Comparison of ENCODE assay signal across 9 mouse cellular contexts in genomic region chr7:58843767-58844445, GRCm38 (mm10).
A peak's percentile ranks its signal among the peaks of the same experiment; 100 is the strongest.
DNase-seq lines count a peak whose midpoint lies in the region; ATAC-seq and TF ChIP-seq lines count a peak whose summit lies in the region.
"Had no signal": no experiment of that assay in that cellular context is flagged by ENCODE, and none has a peak within 500 bp of the region (broad histone marks: within the 10 kb centered on the region; RNA-seq: fewer than 3 reads in every experiment).

No protein-coding gene starts in this region.

- H3K27me3 ChIP-seq in embryonic facial prominence, embryonic 12.5 days, result no peaks in the 10 kb centered on the region
- H3K27me3 ChIP-seq in intestine, embryonic 16.5 days (replicated peaks; ENCODE audit: control insufficient read depth, insufficient read depth, low read length), result no peaks in the 10 kb centered on the region

- no peaks in the 10 kb centered on the region for H3K9me3 ChIP-seq in embryonic facial prominence, embryonic 12.5 days
- H3K9me3 ChIP-seq in intestine, embryonic 16.5 days (ENCODE audit: control insufficient read depth, low read length), result no peaks in the 10 kb centered on the region

- ATAC-seq in embryonic facial prominence, embryonic 12.5 days (ENCODE audit: insufficient number of reproducible peaks, insufficient read depth, low FRiP score, low TSS enrichment), result peak; percentile 94
- ATAC-seq in intestine, embryonic 16.5 days, result peak; percentile 93
- ATAC-seq in erythroblast, adult 5-6 weeks (replicated peaks; ENCODE audit: low FRiP score, poor library complexity, severe bottlenecking), result no peak

- WGBS in embryonic facial prominence, embryonic 12.5 days, result 2% methylated on average over 9 of the region's 9 CpGs
- 2% methylated on average over 9 of the region's 9 CpGs for WGBS in intestine, embryonic 16.5 days

- no peak for TF ChIP-seq CTCF in bone marrow macrophage, adult 2 months (IDR thresholded peaks at IDR 0.05; ENCODE audit: low read depth, low read length)

- no peak for TF ChIP-seq POLR2A in bone marrow macrophage, adult 2 months (IDR thresholded peaks at IDR 0.05; ENCODE audit: borderline replicate concordance, low read depth, low read length)

- H3K4me1 ChIP-seq in bone marrow macrophage, adult 2 months (ENCODE audit: control insufficient read depth, insufficient read depth, low read length), result peaks cover 19% of the 10 kb centered on the region
- peaks cover 11% of the 10 kb centered on the region; the same call in 1 of the 2 replicates for H3K4me1 ChIP-seq in embryonic facial prominence, embryonic 12.5 days
- H3K4me1 ChIP-seq in intestine, embryonic 16.5 days (ENCODE audit: control insufficient read depth, insufficient read depth, low read length), result peaks cover 11% of the 10 kb centered on the region

- H3K4me2 ChIP-seq in embryonic facial prominence, embryonic 12.5 days (replicated peaks), result peak overlapping the region; percentile 37
- H3K4me2 ChIP-seq in intestine, embryonic 16.5 days (ENCODE audit: low read depth, low read length), result peak overlapping the region; percentile 38

- no peak overlapping the region for H3K9ac ChIP-seq in embryonic facial prominence, embryonic 12.5 days
- H3K9ac ChIP-seq in intestine, embryonic 16.5 days (ENCODE audit: low read depth, low read length), result peak overlapping the region; percentile 30

- peak overlapping the region; percentile 31; the same call in 1 of the 2 replicates for H3K27ac ChIP-seq in bone marrow macrophage, adult 2 months (ENCODE audit: insufficient read depth, low read depth, low read length)
- peak overlapping the region; percentile 81 for H3K27ac ChIP-seq in embryonic facial prominence, embryonic 12.5 days
- peak overlapping the region; percentile 76 for H3K27ac ChIP-seq in intestine, embryonic 16.5 days (ENCODE audit: low read length)

- no peaks in the 10 kb centered on the region for H3K36me3 ChIP-seq in embryonic facial prominence, embryonic 12.5 days
- H3K36me3 ChIP-seq in intestine, embryonic 16.5 days (ENCODE audit: control insufficient read depth, insufficient read depth, low read length), result no peaks in the 10 kb centered on the region

- peak overlapping the region; percentile 8 for H3K4me3 ChIP-seq in bone marrow macrophage, adult 2 months (ENCODE audit: insufficient read depth, low read length)
- no peak overlapping the region for H3K4me3 ChIP-seq in embryonic facial prominence, embryonic 12.5 days
- peak overlapping the region; percentile 10 for H3K4me3 ChIP-seq in intestine, embryonic 16.5 days (ENCODE audit: low read length)
- H3K4me3 ChIP-seq: erythroblast, embryonic 14.5 days had no signal

- DNase-seq in heart, adult 11 months, result peak; percentile 98
- peak; percentile 90 to 96 for DNase-seq in left cerebral cortex, adult 9 months (ENCODE audit: low spot score in 2 of 2)
- DNase-seq in lung, postnatal 36 days, result peak; percentile 79
- DNase-seq in retina, embryonic 14.5 days (ENCODE audit: low spot score), result peak; percentile 85

Comparison
In these comparisons a context has a peak if more than half of its experiments do, and no peak if none do; other contexts are left out.
1. H3K27ac ChIP-seq: peak in every context shown above with its lines; median percentile 81 in embryonic facial prominence, embryonic 12.5 days; 76 in intestine, embryonic 16.5 days; 31 in bone marrow macrophage, adult 2 months.